Mouse (Mus musculus) embryonic stem cell, embryonic (primary cell): ENCODE results near the gene Ehd2.

Experiments
- CTCF ChIA-PET, 4 experiments: fragments of 300-600 bp in 2 of 4; fragments of 350-600 bp in 2 of 4; sonication (Branson Sonifier 250); formaldehyde crosslinking; loops; one replicate each; lab custom pipeline; 2022; ENCODE audit warnings: inconsistent platforms in 2 of 4; lab: Charles Lee
- POLR2A ChIA-PET, 4 experiments: fragments of 300-600 bp in 2 of 4; fragments of 350-600 bp in 2 of 4; sonication (Branson Sonifier 250); formaldehyde crosslinking; loops; one replicate each; lab custom pipeline; 2022; ENCODE audit warnings: antibody characterized with exemption in 4 of 4, inconsistent platforms in 1 of 4; lab: Charles Lee

The Ehd2 gene

DNA sequence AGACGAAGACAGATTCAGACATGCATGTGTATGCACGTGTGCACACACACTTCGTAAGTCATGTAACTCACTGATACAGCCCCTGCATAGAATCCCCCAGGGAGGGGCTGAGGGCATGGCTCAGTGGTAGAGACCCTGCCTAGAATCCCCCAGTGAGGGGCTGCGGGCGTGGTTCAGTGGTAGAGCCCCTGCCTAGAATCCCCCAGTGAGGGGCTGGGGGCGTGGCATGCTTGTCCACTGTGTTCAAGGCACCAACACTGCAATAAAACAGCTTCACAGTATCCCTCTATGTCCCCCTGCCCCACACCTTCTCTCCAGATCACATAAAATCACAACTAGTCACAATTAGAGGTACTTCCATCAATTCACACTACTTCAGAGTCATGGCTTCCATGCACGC lies 5.6 kb downstream of the Ehd2 start:
- POLR2A ChIA-PET, result interaction anchor here in 2 of 4 experiments (1.0 to 1.5 kb wide), 2 partner anchors 10 to 12 kb away, joined by 3 to 4 read pairs; no protein-coding TSS in a partner anchor
- CTCF ChIA-PET, result interaction anchor here in 3 of 4 experiments (0.9 to 6.5 kb wide), 8 partner anchors 8 to 12 kb away, joined by 3 to 62 read pairs (median 4); no protein-coding TSS in a partner anchor

DNA sequence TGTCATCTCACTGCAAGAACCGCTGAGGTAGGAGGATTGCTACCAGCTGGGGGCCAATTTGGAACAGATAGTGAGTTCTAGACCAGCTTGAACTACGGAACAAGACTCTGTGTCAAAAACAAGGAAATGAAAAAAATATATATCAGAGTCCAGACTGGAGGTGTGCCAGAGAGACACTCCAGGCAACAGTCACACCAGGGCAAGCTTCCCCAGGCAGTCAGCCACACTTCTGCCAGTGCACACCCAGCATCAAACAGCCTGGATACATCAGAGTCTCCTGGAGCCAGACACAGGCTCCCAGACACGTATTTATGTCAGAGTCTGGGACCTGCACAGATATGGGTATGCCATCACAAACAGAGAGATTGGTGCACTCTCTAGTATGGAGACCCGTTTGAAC lies 6.1 kb downstream of the Ehd2 start:
- CTCF ChIA-PET, result interaction anchor here in 2 of 4 experiments (0.9 to 1.8 kb wide), 3 partner anchors 8 to 13 kb away, joined by 3 to 6 read pairs (median 4); no protein-coding TSS in a partner anchor
- POLR2A ChIA-PET, result interaction anchor here in 2 of 4 experiments (1.1 to 1.5 kb wide), 4 partner anchors 11 to 137 kb away, joined by 3 read pairs; partner anchors contain the start of gene Napa (in 1 of the 2)

DNA sequence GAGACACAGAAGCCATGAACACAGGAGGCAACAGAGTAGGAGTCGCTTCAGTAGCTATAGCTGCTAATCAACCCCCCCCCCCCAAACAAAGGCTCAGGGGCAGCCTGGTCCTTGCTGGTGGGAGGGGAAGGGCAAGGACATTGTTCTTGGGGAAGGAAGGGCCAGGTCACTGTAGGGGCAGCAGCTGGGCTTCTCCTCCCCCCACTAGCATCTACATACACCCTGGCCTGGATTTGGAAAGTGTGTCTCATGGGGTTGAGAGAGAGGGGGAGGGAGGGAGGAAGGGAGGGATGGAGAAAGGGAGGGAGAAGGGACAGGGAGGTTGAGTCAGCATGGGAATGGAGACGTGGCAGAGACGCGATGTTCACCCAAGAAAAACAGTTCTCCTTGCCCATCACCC lies 6.7 kb downstream of the Ehd2 start:
- POLR2A ChIA-PET, result interaction anchor here in 3 of 4 experiments (0.7 to 1.5 kb wide), 8 partner anchors 11 to 914 kb away, joined by 3 to 5 read pairs (median 3); partner anchors contain the start of gene Napa (in 1 of the 3)
- CTCF ChIA-PET, result interaction anchor here (0.5 to 1.8 kb wide), 7 partner anchors 7 to 192 kb away, joined by 3 to 11 read pairs (median 4); no protein-coding TSS in a partner anchor

DNA sequence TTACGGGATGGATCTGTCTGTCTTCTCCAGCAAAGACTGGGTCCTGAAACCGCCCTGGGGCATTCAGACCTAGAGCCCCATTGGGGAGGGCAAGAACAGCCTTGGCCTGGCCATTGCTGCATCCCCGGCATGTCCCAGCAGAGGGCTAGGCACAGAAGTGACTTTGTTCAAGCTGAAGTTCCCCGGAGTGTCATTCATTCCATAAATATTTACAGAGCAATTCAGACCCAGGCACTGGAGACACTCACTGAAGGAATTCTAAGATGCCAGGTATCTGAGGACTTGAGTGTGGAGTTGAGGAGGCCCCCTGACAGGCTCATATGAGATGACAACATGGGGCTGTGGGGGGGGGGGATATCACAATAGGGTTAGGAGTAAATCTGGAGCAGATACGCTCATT lies 11.2 kb downstream of the Ehd2 start:
- POLR2A ChIA-PET, result interaction anchor here in 2 of 4 experiments (0.8 to 2.3 kb wide), 5 partner anchors 8 to 198 kb away, joined by 3 to 12 read pairs (median 4); no protein-coding TSS in a partner anchor
- CTCF ChIA-PET, result interaction anchor here in 3 of 4 experiments (1.0 to 7.6 kb wide), 5 partner anchors 9 to 17 kb away, joined by 3 to 76 read pairs (median 6); partner anchors contain the start of gene Ehd2 (in 3 of the 3)

DNA sequence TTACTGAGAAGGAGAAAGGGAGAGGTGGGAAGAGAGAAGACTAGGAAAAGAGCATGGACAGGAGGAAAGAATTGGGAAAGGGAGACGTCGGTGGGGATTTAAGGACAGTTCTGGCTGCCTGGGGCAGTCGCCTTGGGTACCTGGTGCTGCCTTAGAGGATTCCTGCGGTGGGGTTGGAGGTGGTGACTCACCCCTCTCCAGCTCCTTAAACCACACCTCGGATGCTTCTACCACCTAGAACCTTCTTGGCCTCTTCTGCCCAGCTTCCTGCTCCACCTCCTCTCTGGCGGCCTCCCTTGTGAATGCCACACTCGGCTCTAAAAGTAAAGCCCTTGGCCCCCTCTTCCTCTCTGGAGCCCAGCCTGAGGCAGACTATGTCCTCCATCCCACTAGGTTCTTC lies 11.9 kb downstream of the Ehd2 start:
- ChIA-PET CTCF (interaction anchor here in 3 of 4 experiments (0.5 to 7.6 kb wide), 10 partner anchors 9 to 265 kb away, joined by 3 to 76 read pairs (median 4); partner anchors contain the start of genes Ehd2 (in 3 of the 3), Meis3 (in 1 of the 3) and Napa (in 1 of the 3)), POLR2A (interaction anchor here in 2 of 4 experiments (0.8 to 1.6 kb wide), 6 partner anchors 10 to 199 kb away, joined by 3 to 4 read pairs (median 3); partner anchors contain the start of genes Nop53 (in 1 of the 2) and Selenow (in 1 of the 2))

DNA sequence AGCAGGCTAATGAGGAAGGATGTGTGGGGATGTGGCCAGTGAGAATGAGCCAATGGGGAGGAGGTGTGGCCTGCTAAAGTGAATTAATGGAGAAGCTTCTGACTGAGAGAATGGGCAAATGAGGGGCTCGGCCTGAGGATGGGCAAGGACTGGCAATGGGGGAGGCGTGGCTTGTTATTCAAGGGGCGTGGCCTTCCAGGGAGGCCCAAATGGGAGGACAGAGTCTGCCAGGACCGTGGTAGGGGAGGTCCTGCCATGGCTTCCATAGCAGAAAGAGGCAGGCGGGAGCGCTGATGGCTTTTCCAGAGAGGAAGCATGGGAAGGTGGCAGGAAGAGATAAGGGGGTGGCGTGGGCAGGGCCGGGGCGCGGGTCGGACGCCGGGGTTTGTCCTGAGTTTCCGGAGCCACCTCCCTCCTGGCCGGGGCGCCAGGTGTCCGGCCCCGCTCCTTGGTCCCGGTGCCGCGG lies 12.4 kb downstream of the Ehd2 start:
- POLR2A ChIA-PET, result interaction anchor here in 2 of 4 experiments (1.0 to 1.6 kb wide), 5 partner anchors 9 to 54 kb away, joined by 3 to 4 read pairs (median 3); partner anchors contain the start of genes Nop53 (in 1 of the 2) and Selenow (in 1 of the 2)

DNA sequence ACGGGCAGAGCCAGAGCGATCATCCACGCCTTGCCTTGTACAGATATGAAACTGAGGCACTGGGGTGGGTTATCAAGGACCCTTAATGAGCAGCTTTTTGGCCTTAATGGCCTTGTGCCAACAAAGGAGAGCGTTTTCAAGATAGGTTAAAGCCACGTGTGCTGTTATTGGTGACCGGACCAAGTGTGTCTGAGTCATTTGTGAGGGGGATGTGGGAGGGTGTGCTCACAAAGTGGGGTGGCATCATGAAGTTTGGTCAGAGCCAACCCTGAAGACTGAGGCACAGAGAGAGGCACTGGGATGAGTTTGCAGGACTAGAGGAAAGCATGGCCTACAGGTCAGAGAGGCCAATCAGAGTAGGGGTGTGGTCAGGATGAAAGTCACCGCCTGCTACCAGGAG lies 12.9 kb downstream of the Ehd2 start:
- ChIA-PET POLR2A (interaction anchor here in 2 of 4 experiments (1.0 to 7.5 kb wide), 5 partner anchors 9 to 53 kb away, joined by 3 to 53 read pairs (median 4); partner anchors contain the start of genes Ehd2 (in 1 of the 2), Nop53 (in 1 of the 2) and Selenow (in 1 of the 2)), CTCF (interaction anchor here in 3 of 4 experiments (0.6 to 7.6 kb wide), 6 partner anchors 11 to 220 kb away, joined by 3 to 76 read pairs (median 6); partner anchors contain the start of genes Ehd2 (in 2 of the 3) and Meis3 (in 1 of the 3))

More for the DNA sequence above, 12.4 kb downstream of the Ehd2 start:
- CTCF ChIA-PET, result interaction anchor here in 3 of 4 experiments (0.5 to 7.6 kb wide), 8 partner anchors 10 to 220 kb away, joined by 3 to 76 read pairs (median 4); partner anchors contain the start of genes Ehd2 (in 3 of the 3), Meis3 (in 1 of the 3) and Napa (in 1 of the 3)

DNA sequence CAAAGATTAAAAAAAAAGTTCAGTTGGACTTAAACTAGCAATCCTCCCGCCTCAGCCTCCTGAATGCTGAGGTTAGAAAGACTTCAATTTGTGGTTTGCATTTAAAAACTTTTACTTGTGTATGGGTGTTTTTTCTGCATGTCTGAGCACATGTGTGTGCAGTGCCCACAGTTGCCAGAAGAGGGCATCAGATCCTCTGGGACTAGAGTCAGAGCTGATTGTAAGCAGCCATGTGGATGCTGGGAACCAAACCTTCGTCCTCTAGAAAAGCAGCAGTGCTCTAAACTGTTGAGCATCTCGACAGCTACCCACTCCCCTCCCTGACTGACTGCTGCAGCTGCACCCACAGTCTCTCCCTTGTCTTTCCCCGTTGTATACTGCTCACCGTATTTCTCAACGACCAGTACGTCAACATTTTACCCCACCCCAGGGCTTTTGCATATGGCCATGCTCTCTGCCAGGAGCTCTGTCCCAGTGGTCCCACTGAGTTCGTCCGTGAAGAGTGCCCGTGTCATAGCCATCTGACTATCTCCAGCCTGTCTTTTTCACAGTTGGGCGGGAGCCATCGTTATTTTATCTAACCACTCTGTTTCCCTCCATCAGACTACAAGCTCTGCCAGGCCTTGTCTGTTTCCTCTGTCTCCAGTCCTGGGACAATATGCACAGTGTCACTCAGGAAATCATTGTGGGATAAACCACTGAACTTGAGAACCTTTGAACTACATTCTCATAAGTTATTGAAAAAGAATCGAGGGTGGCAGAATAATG lies 13.9 kb downstream of the Ehd2 start:
- ChIA-PET POLR2A (interaction anchor here in 3 of 4 experiments (0.6 to 7.5 kb wide), 14 partner anchors 8 to 99 kb away, joined by 3 to 53 read pairs (median 4); partner anchors contain the start of genes Ehd2 (in 2 of the 3) and Nop53 (in 1 of the 3)), CTCF (interaction anchor here (0.6 to 7.6 kb wide), 39 partner anchors 8 to 526 kb away, joined by 3 to 76 read pairs (median 4); partner anchors contain the start of genes Ehd2 (in 4 of the 4), Bicra (in 1 of the 4), Inafm1 (in 1 of the 4) and Kptn (in 1 of the 4))

DNA sequence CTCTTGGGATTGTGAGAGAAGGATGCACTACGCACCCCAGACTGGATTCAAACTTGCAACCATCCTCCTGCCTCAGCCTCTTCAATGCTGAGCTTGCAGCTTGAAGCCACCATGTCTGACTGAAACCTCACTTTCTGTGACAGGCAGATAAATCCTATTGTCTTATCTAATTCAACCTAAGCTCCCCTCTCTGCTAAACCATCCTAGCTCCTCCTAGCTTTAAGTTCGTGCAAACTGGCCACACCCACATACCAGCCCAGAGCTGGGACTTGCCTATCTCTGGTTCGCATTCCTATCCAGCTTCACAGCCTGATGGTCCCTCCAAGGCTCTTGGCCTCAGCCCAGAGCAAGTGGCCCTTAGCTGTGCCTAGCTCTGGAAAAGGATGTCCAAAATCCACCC lies 15.0 kb downstream of the Ehd2 start:
- ChIA-PET POLR2A (interaction anchor here in 2 of 4 experiments (0.6 to 7.5 kb wide), 12 partner anchors 8 to 168 kb away, joined by 3 to 53 read pairs (median 4); partner anchors contain the start of genes Ehd2 (in 2 of the 2) and Napa (in 1 of the 2)), CTCF (interaction anchor here (0.7 to 7.6 kb wide), 24 partner anchors 10 to 311 kb away, joined by 3 to 76 read pairs (median 4); partner anchors contain the start of genes Ehd2 (in 3 of the 4), Meis3 (in 1 of the 4) and Napa (in 1 of the 4))

DNA sequence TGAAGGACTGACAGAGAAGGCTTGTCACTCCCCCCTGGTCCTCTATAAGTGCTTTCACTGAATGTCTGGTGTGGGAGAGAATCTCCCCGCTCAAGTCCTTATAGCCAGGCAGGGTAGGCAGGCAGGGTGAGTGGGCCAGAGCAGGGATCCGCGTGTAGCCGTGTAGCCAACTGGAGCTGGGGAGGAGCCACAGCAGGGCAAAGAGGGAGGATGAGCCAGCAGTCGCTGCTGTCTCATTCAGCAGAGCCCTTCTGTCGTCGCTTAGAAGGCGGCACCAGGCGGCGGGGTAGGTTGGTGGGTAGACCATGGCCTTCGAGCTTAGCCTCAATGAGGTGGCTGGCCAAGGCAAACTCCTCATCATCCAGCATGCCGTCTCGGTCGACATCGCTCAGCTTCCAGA lies 17.4 kb downstream of the Ehd2 start:
- POLR2A ChIA-PET, result interaction anchor here (0.5 to 7.5 kb wide), 30 partner anchors 8 to 450 kb away, joined by 3 to 53 read pairs (median 4); partner anchors contain the start of genes Ehd2 (in 2 of the 4), Bicra (in 1 of the 4), Inafm1 (in 1 of the 4) and Napa (in 1 of the 4)
- CTCF ChIA-PET, result interaction anchor here (0.7 to 7.6 kb wide), 22 partner anchors 11 to 203 kb away, joined by 3 to 76 read pairs (median 4); partner anchors contain the start of genes Ehd2 (in 3 of the 4) and Slc8a2 (in 1 of the 4)

DNA sequence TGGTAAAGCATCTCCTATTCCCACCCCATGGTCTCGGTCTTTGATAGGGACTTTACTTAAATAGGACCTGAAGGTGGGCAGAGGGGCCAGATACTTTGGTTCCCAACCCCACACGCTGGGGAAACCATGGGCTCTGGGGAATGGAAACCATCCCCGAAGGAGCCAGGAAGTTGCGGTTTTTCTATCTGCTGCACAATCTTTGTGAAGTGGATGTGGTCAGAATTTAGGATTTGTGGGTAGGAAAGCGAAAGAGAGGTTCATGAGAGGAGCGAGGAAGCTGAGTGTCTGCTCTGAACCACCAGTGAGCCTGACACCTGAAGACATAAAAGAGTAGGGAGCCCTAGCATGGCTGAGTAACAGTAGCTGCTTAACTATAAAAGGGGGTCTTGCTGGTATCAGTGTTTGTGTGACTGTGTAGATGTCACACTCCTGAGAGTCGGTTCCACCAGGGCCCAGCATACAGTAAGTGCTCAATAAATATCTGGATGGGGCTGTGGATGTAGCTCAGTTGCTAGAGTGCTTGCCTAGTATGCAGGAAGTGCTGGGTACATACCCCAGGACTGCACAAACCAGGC lies 18.1 kb downstream of the Ehd2 start:
- POLR2A ChIA-PET, result interaction anchor here (0.5 to 7.5 kb wide), 18 partner anchors 9 to 452 kb away, joined by 3 to 53 read pairs (median 5); partner anchors contain the start of genes Ehd2 (in 2 of the 4), Inafm1 (in 1 of the 4) and Napa (in 1 of the 4)
- CTCF ChIA-PET, result interaction anchor here in 2 of 4 experiments (0.9 to 7.6 kb wide), 7 partner anchors 16 to 103 kb away, joined by 3 to 76 read pairs (median 4); partner anchors contain the start of gene Ehd2 (in 2 of the 2)

DNA sequence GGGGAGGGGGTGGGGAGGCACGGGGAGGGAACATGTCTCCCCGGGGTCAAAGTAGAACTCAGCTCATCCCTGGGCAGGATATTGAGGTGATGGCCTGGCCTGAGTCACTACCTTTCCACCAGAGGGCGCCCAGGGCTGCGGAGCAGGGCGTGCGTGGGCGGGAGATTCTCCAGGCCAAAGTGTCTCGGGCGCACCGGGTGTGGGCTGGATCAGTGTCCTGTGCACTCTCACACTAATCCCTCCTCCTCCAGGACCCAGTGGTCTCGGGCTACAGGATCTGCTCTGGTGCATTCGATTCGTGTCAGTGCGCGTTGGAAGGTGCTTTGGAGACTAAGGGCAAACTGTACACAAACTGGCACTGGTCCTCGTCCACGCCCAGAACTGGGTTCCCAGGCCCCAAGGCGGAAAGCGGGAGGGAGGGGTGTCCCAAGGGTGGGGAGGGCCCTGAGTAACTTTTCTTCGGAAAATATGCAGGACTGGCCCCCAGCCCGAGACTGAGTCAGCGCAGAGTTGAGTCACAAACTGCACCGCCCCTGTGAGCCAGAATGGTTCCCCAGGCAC lies 18.9 kb downstream of the Ehd2 start:
- CTCF ChIA-PET, result interaction anchor here (0.5 to 7.6 kb wide), 46 partner anchors 9 to 337 kb away, joined by 3 to 76 read pairs (median 4); partner anchors contain the start of genes Ehd2 (in 3 of the 4), Napa (in 2 of the 4), Slc8a2 (in 2 of the 4) and Inafm1 (in 1 of the 4)
- POLR2A ChIA-PET, result interaction anchor here in 3 of 4 experiments (0.5 to 7.5 kb wide), 31 partner anchors 9 to 670 kb away, joined by 3 to 53 read pairs (median 3); partner anchors contain the start of genes Napa (in 2 of the 3), Selenow (in 2 of the 3), Ehd2 (in 1 of the 3) and Slc8a2 (in 1 of the 3)

DNA sequence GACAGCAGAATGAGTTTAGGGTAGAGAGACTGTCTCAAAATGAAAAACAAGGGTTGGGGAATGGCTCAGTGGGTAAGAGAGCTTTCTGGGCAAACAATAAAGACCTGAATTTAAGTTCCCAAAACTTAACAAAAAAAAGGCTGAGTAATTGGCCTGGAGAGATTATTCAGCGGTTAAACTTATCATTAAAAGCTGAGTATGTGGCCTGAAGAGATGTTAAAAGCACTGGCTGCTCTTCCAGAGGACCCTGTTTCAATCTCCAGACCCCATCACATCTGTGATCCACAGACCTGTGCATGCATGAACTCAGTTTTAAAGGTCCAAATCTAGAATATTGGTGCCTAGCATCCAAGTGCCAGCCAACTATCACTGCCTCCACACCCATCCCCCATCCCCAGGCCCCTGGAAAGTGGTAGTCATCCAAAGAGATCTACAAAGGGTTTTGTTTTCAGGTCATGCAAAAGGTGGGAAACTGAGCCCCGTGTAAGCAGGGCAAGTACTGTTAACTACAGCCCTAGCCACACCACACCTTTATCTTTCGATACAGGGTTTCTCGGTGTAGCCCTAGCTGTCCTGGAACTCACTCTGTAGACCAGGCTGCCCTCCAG lies 19.6 kb downstream of the Ehd2 start:
- POLR2A ChIA-PET, result interaction anchor here in 3 of 4 experiments (0.5 to 7.5 kb wide), 31 partner anchors 9 to 408 kb away, joined by 3 to 53 read pairs (median 3); partner anchors contain the start of genes Napa (in 2 of the 3), Selenow (in 2 of the 3), Ehd2 (in 1 of the 3) and Slc8a2 (in 1 of the 3)

DNA sequence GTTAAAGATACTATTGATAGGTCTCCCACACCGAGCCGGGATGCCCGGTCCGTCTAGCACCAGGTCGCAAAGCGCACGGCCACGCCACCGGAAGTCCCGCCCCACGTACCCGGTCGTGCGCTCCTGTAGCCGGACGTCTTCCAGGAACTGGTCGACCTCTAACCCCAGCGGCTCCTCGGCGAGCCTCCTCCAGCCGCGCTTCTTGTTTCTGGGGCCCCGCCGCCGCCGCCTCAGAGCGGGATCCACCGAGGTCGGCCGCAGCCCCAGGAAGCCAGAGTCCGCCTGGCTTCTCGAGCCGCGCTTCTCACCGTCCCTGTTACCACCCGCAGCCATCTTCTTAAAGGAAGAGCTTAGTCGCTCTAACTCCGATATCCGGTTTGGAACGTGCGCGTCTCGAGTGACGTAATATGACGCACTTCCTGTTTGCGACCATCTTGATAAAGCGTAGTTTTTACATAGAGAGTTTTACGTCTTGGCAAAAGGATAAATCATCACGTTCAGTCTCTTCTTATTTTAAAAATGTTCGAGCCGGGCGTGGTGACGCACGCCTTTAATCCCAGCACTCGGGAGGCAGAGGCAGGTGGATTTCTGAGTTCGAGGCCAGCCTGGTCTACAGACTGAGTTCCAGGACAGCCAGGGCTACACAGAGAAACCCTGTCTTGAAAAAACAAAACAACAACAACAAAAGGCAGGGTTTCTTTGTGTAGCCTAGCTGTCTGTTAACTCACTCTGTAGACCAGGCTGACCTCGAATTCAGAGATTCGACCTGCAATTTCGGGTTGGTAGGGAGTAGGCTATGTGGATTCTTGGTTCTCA lies 21.4 kb downstream of the Ehd2 start, which contains the start of gene Nop53:
Gene Nop53, minus strand, starts transcription at position 354 of the 816 bp plus-strand sequence.
- CTCF ChIA-PET, result interaction anchor here in 1 of 4 experiments (0.8 kb wide), 1 partner anchor 27 kb away, joined by 4 read pairs; no protein-coding TSS in a partner anchor
- POLR2A ChIA-PET, result interaction anchor here (0.6 to 3.3 kb wide), 20 partner anchors 8 to 669 kb away, joined by 3 to 32 read pairs (median 4); partner anchors contain the start of genes Napa (in 2 of the 4), Selenow (in 2 of the 4), Arhgap35 (in 1 of the 4) and Ccdc9 (in 1 of the 4)

More for the DNA sequence above, 19.6 kb downstream of the Ehd2 start:
- CTCF ChIA-PET, result interaction anchor here (0.5 to 1.8 kb wide), 43 partner anchors 10 to 338 kb away, joined by 3 to 17 read pairs (median 4); partner anchors contain the start of genes Ehd2 (in 3 of the 4), Napa (in 2 of the 4), Slc8a2 (in 2 of the 4) and Inafm1 (in 1 of the 4)
